Mouse (Mus musculus): ENCODE data around the gene Stra8.

Stra8 gene

GRCm38 (mm10) chr6:34919956-34920355, at the start of gene Stra8:
Gene Stra8 (plus strand): TSS chr6:34920163.
- in situ Hi-C loops (cut with MboI, MseI) = loop anchor here (10.0 kb wide), 1 partner anchor 405 kb away; no protein-coding TSS in a partner anchor

- in situ Hi-C loops (cut with MboI, MseI) = no loop called here
Observed at GRCm38 (mm10) chr6:34870724-34871123, 49.2 kb upstream of the Stra8 start.

- in situ Hi-C loops (cut with MboI, MseI) = no loop called here
Observed at GRCm38 (mm10) chr6:34871929-34872328, 48.0 kb upstream of the Stra8 start.

GRCm38 (mm10) chr6:34872871-34873270, 47.1 kb upstream of the Stra8 start:
- in situ Hi-C loops (cut with MboI, MseI) = no loop called here

GRCm38 (mm10) chr6:34874101-34874921, 45.7 kb upstream of the Stra8 start:
- in situ Hi-C loops (cut with MboI, MseI) = no loop called here

GRCm38 (mm10) chr6:34875268-34875761, 44.6 kb upstream of the Stra8 start:
- in situ Hi-C loops (cut with MboI, MseI) = no loop called here

- in situ Hi-C loops (cut with MboI, MseI) = no loop called here
Observed at GRCm38 (mm10) chr6:34875966-34876834, 43.8 kb upstream of the Stra8 start.

GRCm38 (mm10) chr6:34876835-34877156, 43.2 kb upstream of the Stra8 start:
- in situ Hi-C loops (cut with MboI, MseI) = no loop called here

GRCm38 (mm10) chr6:34877509-34878321, 42.2 kb upstream of the Stra8 start, which contains the start of gene Cyren:
Gene Cyren (minus strand): TSS chr6:34878060.
- in situ Hi-C loops (cut with MboI, MseI) = no loop called here

GRCm38 (mm10) chr6:34879101-34879740, 40.7 kb upstream of the Stra8 start:
- in situ Hi-C loops (cut with MboI, MseI) = no loop called here

- in situ Hi-C loops (cut with MboI, MseI) = no loop called here
Observed at GRCm38 (mm10) chr6:34879911-34880475, 40.0 kb upstream of the Stra8 start.

GRCm38 (mm10) chr6:34884724-34885123, 35.2 kb upstream of the Stra8 start:
- in situ Hi-C loops (cut with MboI, MseI) = no loop called here

- in situ Hi-C loops (cut with MboI, MseI) = no loop called here
Observed at GRCm38 (mm10) chr6:34887131-34887850, 32.7 kb upstream of the Stra8 start.

- in situ Hi-C loops (cut with MboI, MseI) = no loop called here
Observed at GRCm38 (mm10) chr6:34889185-34889584, 30.8 kb upstream of the Stra8 start.

GRCm38 (mm10) chr6:34895569-34895968, 24.4 kb upstream of the Stra8 start:
- in situ Hi-C loops (cut with MboI, MseI) = no loop called here

- in situ Hi-C loops (cut with MboI, MseI) = no loop called here
Observed at GRCm38 (mm10) chr6:34896168-34896780, 23.7 kb upstream of the Stra8 start.

- in situ Hi-C loops (cut with MboI, MseI) = no loop called here
Observed at GRCm38 (mm10) chr6:34899127-34899526, 20.8 kb upstream of the Stra8 start.

- in situ Hi-C loops (cut with MboI, MseI) = no loop called here
Observed at GRCm38 (mm10) chr6:34900990-34901389, 19.0 kb upstream of the Stra8 start.

- in situ Hi-C loops (cut with MboI, MseI) = no loop called here
Observed at GRCm38 (mm10) chr6:34901911-34902444, 18.0 kb upstream of the Stra8 start.
